In the genomic region with DNA sequence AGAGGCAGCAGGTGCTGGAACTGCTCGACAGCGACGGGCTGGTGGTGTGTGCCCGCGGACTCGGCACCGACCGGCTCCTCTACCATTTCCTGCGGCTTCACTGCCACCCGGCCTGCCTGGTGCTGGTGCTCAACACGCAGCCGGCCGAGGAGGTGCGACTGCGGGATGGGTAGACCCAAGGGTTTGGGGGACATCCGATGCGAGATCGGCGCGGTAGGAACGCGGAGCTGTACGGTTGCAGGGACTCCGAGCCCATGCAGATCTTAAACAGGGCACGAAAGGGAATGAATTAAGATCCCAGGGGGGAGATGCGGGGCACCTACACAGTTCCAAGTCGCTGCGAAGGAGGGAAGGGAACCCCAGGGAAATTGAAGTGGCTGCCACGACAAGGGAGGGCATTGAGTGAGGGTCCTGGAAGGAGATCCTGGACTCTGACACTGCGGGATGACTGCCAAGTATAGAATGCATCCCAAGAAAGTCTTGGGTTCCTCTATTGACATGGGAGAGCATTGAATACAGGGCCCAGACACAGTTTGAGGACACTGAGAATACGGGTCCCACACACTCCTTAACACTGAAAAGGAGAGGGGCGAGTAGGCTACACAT, we compare ENCODE assay signal across 8 mouse cellular contexts. TPM values are rescaled to one million over a fixed set of nuclear protein-coding genes. Genes with fewer than 3 reads are reported as not detected.
DNase-seq lines count a peak whose midpoint lies in the region; ATAC-seq and TF ChIP-seq lines count a peak whose summit lies in the region.

No protein-coding gene starts in this region.

- no peak for TF ChIP-seq POLR2A in kidney, adult 2 months (IDR thresholded peaks at IDR 0.05; ENCODE audit: low read depth, low read length)

- peak overlapping the region; percentile 60 for H3K4me2 ChIP-seq in forebrain, embryonic 15.5 days (replicated peaks)

- peak; percentile 24 for ATAC-seq in forebrain, embryonic 15.5 days (replicated peaks)
- peak; percentile 55; the same call in 1 of the 2 replicates for ATAC-seq in megakaryocyte-erythroid progenitor cell, adult 5-6 weeks (replicated peaks; ENCODE audit: low FRiP score, low TSS enrichment, poor library complexity, severe bottlenecking)

- peak overlapping the region; percentile 91 for H3K9ac ChIP-seq in forebrain, embryonic 15.5 days (replicated peaks)

- peaks cover 5% of the 10 kb centered on the region; the same call in 1 of the 2 replicates for H3K4me1 ChIP-seq in kidney, adult 2 months (ENCODE audit: control insufficient read depth, insufficient read depth, low read length)
- H3K4me1 ChIP-seq in forebrain, embryonic 15.5 days, result peaks cover 12% of the 10 kb centered on the region

- no peak for DNase-seq in kidney, adult 2 months
- no peak for DNase-seq in kidney, postnatal 4 days
- DNase-seq in MEL-GATA-1-ER (ENCODE audit: extremely low read depth, low read depth), result peak; percentile 8
- no peak for DNase-seq in right cerebral cortex, adult 2 months (ENCODE audit: low spot score in 2 of 2)
- no peak for DNase-seq in cerebellum, adult 18-20 months
- no peak for DNase-seq in layer of hippocampus, postnatal 36 days

- H3K27me3 ChIP-seq in kidney, adult 2 months (replicated peaks; ENCODE audit: control insufficient read depth, insufficient read depth, low read length), result no peaks in the 10 kb centered on the region
- no peaks in the 10 kb centered on the region for H3K27me3 ChIP-seq in forebrain, embryonic 15.5 days

- WGBS in kidney, adult 2 months, result 1% methylated on average over 32 of the region's 32 CpGs
- WGBS in forebrain, embryonic 15.5 days, result under 1% methylated on average over 32 of the region's 32 CpGs

- no peaks in the 10 kb centered on the region for H3K9me3 ChIP-seq in forebrain, embryonic 15.5 days

- no peak for TF ChIP-seq CTCF in kidney, adult 2 months (conservative IDR thresholded peaks at IDR 0.05; ENCODE audit: insufficient read depth, insufficient read length, low read depth, low read length)

- H3K4me3 ChIP-seq in kidney, adult 2 months (ENCODE audit: insufficient read depth, low read depth, low read length), result peak overlapping the region; percentile 77
- peak overlapping the region; percentile 72 for H3K4me3 ChIP-seq in forebrain, embryonic 15.5 days

- peaks cover 2% of the 10 kb centered on the region for H3K36me3 ChIP-seq in kidney, adult 2 months (ENCODE audit: control insufficient read depth, insufficient read depth, low read length)
- H3K36me3 ChIP-seq in forebrain, embryonic 15.5 days, result peaks cover 12% of the 10 kb centered on the region

- H3K27ac ChIP-seq in kidney, adult 2 months (ENCODE audit: insufficient read depth, low read depth, low read length), result peak overlapping the region; percentile 39; the same call in 1 of the 2 replicates
- H3K27ac ChIP-seq in forebrain, embryonic 15.5 days (replicated peaks), result peak overlapping the region; percentile 89

RNA-seq across cellular contexts. Expression of a gene that starts 0.6 kb away (rescaled TPM):
- 10.0 and 13.2 TPM in 2 replicates for polyA plus RNA-seq in kidney, adult 2 months (2012; rRNA removed)
- polyA plus RNA-seq in forebrain, embryonic 15.5 days (2015; fragmentation: Nextera tagmentation; extraction: Ambion mirVana), result 13.8 and 15.2 TPM in 2 replicates
- total RNA-seq in megakaryocyte-erythroid progenitor cell, adult 5-6 weeks (2014; fragmentation: Nextera tagmentation), result 13.9 and 17.4 TPM in 2 replicates
- total RNA-seq in megakaryocyte-erythroid progenitor cell, adult 5-6 weeks (2017), result 9.4 and 14.4 TPM in 2 replicates
- 10 to 100 TPM; 24.7 to 27.0 TPM for total RNA-seq in layer of hippocampus, postnatal 36 days (2021)
